Mouse (Mus musculus) thymus, adult 2 months (tissue): ENCODE data around the gene Flt4. TPM values are rescaled to one million over a fixed set of nuclear protein-coding genes. Genes with fewer than 3 reads are reported as not detected.

Source experiments
- DNase-seq: peaks from one replicate; pipeline ENCODE4 v3.0.0; 2021
- H3K27ac ChIP-seq: fragments of 200-500 bp; 2 replicates; pipeline ENCODE4 v1.5.1; 2012; ENCODE audit warnings: low read length, control low read depth; ENCODE audit not compliant: control insufficient read depth, insufficient read depth
- H3K27me3 ChIP-seq: fragments of 200-500 bp; 2 replicates; pipeline ENCODE4 v1.6.1; 2012; ENCODE audit warnings: mild to moderate bottlenecking, low read length, moderate library complexity, mixed read lengths; ENCODE audit not compliant: control insufficient read depth, insufficient read depth
- H3K36me3 ChIP-seq: fragments of 200-500 bp; 2 replicates; pipeline ENCODE4 v1.6.1; 2012; ENCODE audit warnings: mild to moderate bottlenecking, low read length, moderate library complexity; ENCODE audit not compliant: control insufficient read depth, insufficient read depth
- H3K4me1 ChIP-seq: fragments of 200-500 bp; replicated peaks from 2 replicates; pipeline ENCODE4 v1.6.1; 2012; ENCODE audit warnings: low read length; ENCODE audit not compliant: control insufficient read depth, insufficient read depth
- H3K4me3 ChIP-seq: fragments of 200-500 bp; 2 replicates; pipeline ENCODE4 v1.5.1; 2012; ENCODE audit warnings: mild to moderate bottlenecking, low read length, control low read depth, moderate library complexity; ENCODE audit not compliant: control insufficient read depth, insufficient read depth
- CTCF ChIP-seq: fragments of 200-500 bp; IDR thresholded peaks from 2 replicates; pipeline ENCODE4 v1.5.1; 2012; ENCODE audit warnings: mild to moderate bottlenecking, control low read depth, low read length, moderate library complexity, borderline replicate concordance; ENCODE audit not compliant: control insufficient read depth, poor library complexity, insufficient read depth; ENCODE audit errors: extremely low read depth
- POLR2A ChIP-seq: fragments of 200-500 bp; IDR thresholded peaks from 2 replicates; pipeline ENCODE4 v1.6.1; 2012; ENCODE audit warnings: mild to moderate bottlenecking, low read length, control low read depth, moderate library complexity; ENCODE audit not compliant: control insufficient read depth, poor library complexity, insufficient read depth; ENCODE audit errors: extremely low read depth
- WGBS: fragments of 180-500 bp; shearing (Covaris S2); methylation state at CpG from one replicate; pipeline ENCODE4 v1.1.7; 2018; 5-methylcytosine and 5-hydroxymethylcytosine counted together
- polyA plus RNA-seq: library from polyadenylated mRNA; depleted of rRNA; stranded (reverse); fragments of >200 nt; gene quantifications from 2 replicates; pipeline ENCODE4 v1.2.3, GENCODE M21; 2012

Gene Flt4
- polyA plus RNA-seq, 1 experiment: 1.2 TPM

GRCm38 (mm10) chr11:49655501-49655900, 46.4 kb downstream of the Flt4 start:
- Histone ChIP-seq H3K4me3 (no peak overlapping the region), H3K27me3 (no peaks in the 10 kb centered on the region), H3K4me1 (peaks cover 11% of the 10 kb centered on the region), H3K36me3 (no peaks in the 10 kb centered on the region), H3K27ac (no peak overlapping the region)
- no peak for DNase-seq
- no peak for TF ChIP-seq POLR2A
- no peak for TF ChIP-seq CTCF

- no peak for TF ChIP-seq POLR2A
- TF ChIP-seq CTCF: no peak
- WGBS: 95% methylated on average over 4 of the region's 4 CpGs
- Histone ChIP-seq H3K27ac (no peak overlapping the region), H3K4me3 (no peak overlapping the region), H3K4me1 (peaks cover 11% of the 10 kb centered on the region), H3K27me3 (no peaks in the 10 kb centered on the region), H3K36me3 (no peaks in the 10 kb centered on the region)
- DNase-seq: no peak
These were observed 49.0 kb downstream of the Flt4 start for GRCm38 (mm10) chr11:49658065-49658464.

GRCm38 (mm10) chr11:49658791-49659469, 49.9 kb downstream of the Flt4 start:
- no peak for DNase-seq
- H3K4me1 ChIP-seq: peaks cover 11% of the 10 kb centered on the region
- no peak for TF ChIP-seq CTCF
- no peak for TF ChIP-seq POLR2A
- H3K27me3 ChIP-seq: no peaks in the 10 kb centered on the region
- H3K27ac ChIP-seq: no peak overlapping the region
- WGBS: 24% methylated on average over 10 of the region's 10 CpGs
- H3K36me3 ChIP-seq: no peaks in the 10 kb centered on the region
- no peak overlapping the region for H3K4me3 ChIP-seq

- H3K4me1 ChIP-seq: peaks cover 11% of the 10 kb centered on the region
- H3K36me3 ChIP-seq: no peaks in the 10 kb centered on the region
- TF ChIP-seq POLR2A: no peak
- TF ChIP-seq CTCF: no peak
- 89% methylated on average over 7 of the region's 7 CpGs for WGBS
- no peak for DNase-seq
- H3K27ac ChIP-seq: no peak overlapping the region
- H3K27me3 ChIP-seq: no peaks in the 10 kb centered on the region
- H3K4me3 ChIP-seq: no peak overlapping the region
These were observed 50.4 kb downstream of the Flt4 start for GRCm38 (mm10) chr11:49659470-49659799.

- Histone ChIP-seq H3K27ac (no peak overlapping the region), H3K4me3 (no peak overlapping the region), H3K4me1 (peaks cover 16% of the 10 kb centered on the region), H3K36me3 (no peaks in the 10 kb centered on the region), H3K27me3 (no peaks in the 10 kb centered on the region)
- TF ChIP-seq CTCF (no peak), POLR2A (no peak)
- no peak for DNase-seq
- WGBS: 78% methylated on average over 15 of the region's 15 CpGs
These were observed 53.3 kb downstream of the Flt4 start for GRCm38 (mm10) chr11:49662292-49662780.

GRCm38 (mm10) chr11:49663310-49663709, 54.2 kb downstream of the Flt4 start, which contains the start of gene Scgb3a1:
TSS of gene Scgb3a1 (plus strand) at chr11:49663610.
- Histone ChIP-seq H3K27me3 (no peaks in the 10 kb centered on the region), H3K4me3 (no peak within 1 kb of the TSS), H3K4me1 (peaks cover 16% of the 10 kb centered on the region), H3K27ac (no peak within 1 kb of the TSS), H3K36me3 (no peaks in the 10 kb centered on the region; the same call in 1 of the 2 replicates)
- no peak for DNase-seq
- 78% methylated on average over 5 of the region's 5 CpGs for WGBS
- no peak for TF ChIP-seq POLR2A
- TF ChIP-seq CTCF: no peak

- Histone ChIP-seq H3K4me1 (peaks cover 5% of the 10 kb centered on the region), H3K27me3 (no peaks in the 10 kb centered on the region), H3K27ac (no peak overlapping the region), H3K4me3 (no peak overlapping the region), H3K36me3 (peaks cover 7% of the 10 kb centered on the region)
- WGBS: 59% methylated on average over 12 of the region's 12 CpGs
- TF ChIP-seq CTCF: no peak
- TF ChIP-seq POLR2A: no peak
- no peak for DNase-seq
These were observed 55.4 kb downstream of the Flt4 start for GRCm38 (mm10) chr11:49664262-49665140.
